Mouse (Mus musculus) bone marrow macrophage, adult 2 months (primary cell): ENCODE data around the gene Olfr1350.

ENCODE experiments used
- CTCF ChIP-seq: IDR thresholded peaks from 2 replicates; pipeline ENCODE4 v1.5.1; 2012; ENCODE audit warnings: low read depth, mild to moderate bottlenecking, low read length, moderate library complexity
- POLR2A ChIP-seq: IDR thresholded peaks from 2 replicates; pipeline ENCODE4 v1.6.1; 2012; ENCODE audit warnings: mild to moderate bottlenecking, low read depth, low read length, borderline replicate concordance

DNA sequence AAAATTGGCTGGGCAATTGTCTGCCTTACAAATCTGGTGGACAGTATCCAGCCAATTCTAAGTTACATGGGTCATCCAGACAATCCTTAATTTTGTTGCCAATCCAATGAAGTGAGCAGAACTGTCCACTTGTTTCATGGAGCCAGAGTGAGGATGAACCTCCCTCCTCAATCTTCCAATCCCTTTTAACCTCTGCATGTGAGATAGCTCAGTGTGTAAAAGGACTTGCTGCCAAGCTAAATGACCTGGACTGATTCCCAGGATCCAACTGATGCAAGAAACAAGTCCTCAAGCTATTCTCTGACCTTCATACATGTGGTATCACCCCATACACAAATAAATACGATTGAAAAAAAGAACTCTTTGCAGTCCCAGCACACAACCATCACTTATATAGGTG, 43.0 kb upstream of the Olfr1350 start:
- TF ChIP-seq POLR2A (no peak), CTCF (no peak)
